Mouse (Mus musculus) forebrain, embryonic 10.5 days (tissue): ENCODE results near the gene Oaz3. TPM values are rescaled to one million over a fixed set of nuclear protein-coding genes. Genes with fewer than 3 reads are reported as not detected.
A peak's percentile ranks its signal among the peaks of the same experiment; 100 is the strongest.

Experiments
- DNase-seq: peaks from one replicate; pipeline ENCODE4 v3.0.0-alpha.2; 2017; ENCODE audit warnings: low spot score; ENCODE audit errors: extremely low spot score
- H3K27ac ChIP-seq: fragments of 300-500 bp; sonication (generic); 2 replicates; pipeline ENCODE4 v1.5.1; 2016; ENCODE audit warnings: mild to moderate bottlenecking
- H3K27me3 ChIP-seq: fragments of 300-500 bp; sonication (generic); 2 replicates; pipeline ENCODE4 v1.6.1; 2016; ENCODE audit warnings: mild to moderate bottlenecking; ENCODE audit not compliant: poor library complexity, severe bottlenecking
- H3K36me3 ChIP-seq: fragments of 300-500 bp; sonication (generic); replicated peaks from 2 replicates; pipeline ENCODE4 v1.6.1; 2016; ENCODE audit warnings: mild to moderate bottlenecking, moderate library complexity
- H3K4me1 ChIP-seq: fragments of 300-500 bp; sonication (generic); 2 replicates; pipeline ENCODE4 v1.6.1; 2016
- H3K4me3 ChIP-seq: fragments of 300-500 bp; sonication (generic); 2 replicates; pipeline ENCODE4 v1.5.1; 2016; ENCODE audit warnings: mild to moderate bottlenecking, moderate library complexity
- H3K9me3 ChIP-seq: fragments of 300-500 bp; sonication (generic); 2 replicates; pipeline ENCODE4 v1.6.1; 2016; ENCODE audit warnings: mild to moderate bottlenecking, moderate library complexity
- WGBS: fragments of 180-500 bp; shearing (Covaris S2); methylation state at CpG from one replicate; pipeline ENCODE4 v1.1.7; 2016; 5-methylcytosine and 5-hydroxymethylcytosine counted together
- polyA plus RNA-seq: library from polyadenylated mRNA; unstranded; fragments of >200 nt; fragmentation: Nextera tagmentation; extraction: Ambion mirVana; gene quantifications from 2 replicates; pipeline ENCODE4 v1.2.1, GENCODE M21; 2016

The Oaz3 gene
- polyA plus RNA-seq: 0.62 and 0.81 TPM in 2 replicates

DNA sequence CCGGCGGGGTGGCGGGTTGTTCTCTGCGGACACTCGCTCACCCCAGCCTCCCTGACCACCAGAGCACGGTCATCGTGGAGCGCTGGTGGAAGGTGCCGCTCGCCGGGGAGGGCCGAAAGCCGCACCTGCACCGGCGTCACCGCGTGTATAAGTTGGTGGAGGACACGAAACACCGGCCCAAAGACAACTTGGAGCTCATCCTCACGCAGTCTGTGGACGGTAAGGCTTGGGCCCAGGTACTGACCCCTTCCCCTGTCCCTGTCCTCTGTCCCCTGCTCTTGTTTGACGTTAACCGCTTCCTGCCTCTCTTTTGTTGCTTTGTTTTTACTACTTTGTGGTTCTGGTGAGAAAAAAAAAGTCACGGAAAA, at the start of gene Oaz3:
Gene Oaz3, minus strand, starts transcription at position 319 of the 368 bp plus-strand sequence.
- DNase-seq: no peak
- Histone ChIP-seq H3K4me1 (peaks cover 13% of the 10 kb centered on the region), H3K36me3 (peaks cover 42% of the 10 kb centered on the region), H3K9me3 (no peaks in the 10 kb centered on the region), H3K27me3 (peaks cover 6% of the 10 kb centered on the region; the same call in 1 of the 2 replicates), H3K4me3 (peak within 1 kb of the TSS; percentile 94), H3K27ac (peak within 1 kb of the TSS; percentile 92)
- WGBS: 2% methylated on average over 24 of the region's 24 CpGs

- H3K9me3 ChIP-seq: no peaks in the 10 kb centered on the region
- H3K27me3 ChIP-seq: no peaks in the 10 kb centered on the region
- DNase-seq: no peak
- H3K27ac ChIP-seq: peak overlapping the region; percentile 45; the same call in 1 of the 2 replicates
- H3K4me3 ChIP-seq: no peak overlapping the region
- H3K4me1 ChIP-seq: peaks cover 77% of the 10 kb centered on the region
- peaks cover 65% of the 10 kb centered on the region for H3K36me3 ChIP-seq
- 83% methylated on average over 6 of the region's 6 CpGs for WGBS
Measured at GRCm38 (mm10) chr3:94487581-94487980, 43.9 kb upstream of the Oaz3 start.

DNA sequence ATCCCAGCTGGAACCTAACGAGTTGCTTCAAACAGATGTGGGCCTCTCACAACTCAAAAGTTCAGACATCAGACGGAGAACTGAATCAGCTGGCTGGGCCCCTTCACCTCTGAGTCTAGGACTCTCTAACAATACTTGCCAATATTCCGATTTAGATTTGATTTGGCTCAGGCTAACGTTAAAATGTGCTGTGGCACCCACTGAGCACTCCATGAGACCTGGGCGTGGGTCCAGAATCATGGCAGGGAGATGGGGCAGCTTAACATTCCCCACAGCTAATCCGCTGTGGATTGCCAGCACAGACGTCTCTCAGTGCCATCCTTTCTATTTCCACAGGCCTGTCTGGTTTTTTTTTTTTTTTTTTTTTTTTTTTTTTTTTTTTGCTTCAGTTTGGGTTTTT, 42.2 kb upstream of the Oaz3 start:
- DNase-seq: no peak
- Histone ChIP-seq H3K27me3 (peaks cover 13% of the 10 kb centered on the region), H3K4me1 (peaks cover 86% of the 10 kb centered on the region), H3K4me3 (no peak overlapping the region), H3K27ac (peak overlapping the region; percentile 85), H3K9me3 (no peaks in the 10 kb centered on the region), H3K36me3 (peaks cover 51% of the 10 kb centered on the region)
- WGBS: 70% methylated on average over 7 of the region's 7 CpGs

DNA sequence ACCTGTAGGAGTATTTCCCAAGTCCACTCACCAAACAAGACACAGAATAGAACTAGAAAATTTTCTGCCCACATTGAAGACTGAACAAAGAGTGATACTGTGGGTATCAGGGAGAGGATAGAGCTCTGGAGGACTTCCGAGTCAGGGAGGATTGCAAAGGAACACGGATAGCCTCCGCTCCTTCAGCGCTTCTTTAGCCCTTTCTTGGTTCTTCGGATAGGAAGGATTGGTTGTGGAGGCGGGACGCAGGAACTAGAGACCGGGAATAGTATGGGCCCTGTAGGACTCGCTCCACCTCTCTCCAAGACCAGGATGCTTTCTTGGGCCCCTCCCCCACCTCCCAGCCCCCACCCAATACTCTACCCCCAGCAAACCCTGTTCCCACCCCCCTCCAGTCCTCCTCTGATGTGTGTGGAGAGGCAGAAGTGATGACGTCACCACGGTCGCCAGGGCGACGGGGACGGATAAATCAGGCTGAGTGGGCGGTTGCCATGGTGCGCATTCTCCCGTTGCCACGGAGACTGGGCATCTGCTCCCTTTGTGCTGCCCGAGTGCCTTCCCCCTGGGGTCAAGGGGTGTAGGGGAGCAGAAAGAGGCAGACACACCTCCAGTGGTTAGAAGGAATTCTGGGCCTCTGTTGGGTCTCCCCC, 40.2 kb upstream of the Oaz3 start:
- peaks cover 33% of the 10 kb centered on the region for H3K27me3 ChIP-seq
- H3K4me1 ChIP-seq: peaks cover 93% of the 10 kb centered on the region
- DNase-seq: peak; percentile 96
- peaks cover 32% of the 10 kb centered on the region for H3K36me3 ChIP-seq
- peak overlapping the region; percentile 85 for H3K27ac ChIP-seq
- no peaks in the 10 kb centered on the region for H3K9me3 ChIP-seq
- peak overlapping the region; percentile 32 for H3K4me3 ChIP-seq
- WGBS: 10% methylated on average over 20 of the region's 20 CpGs

DNA sequence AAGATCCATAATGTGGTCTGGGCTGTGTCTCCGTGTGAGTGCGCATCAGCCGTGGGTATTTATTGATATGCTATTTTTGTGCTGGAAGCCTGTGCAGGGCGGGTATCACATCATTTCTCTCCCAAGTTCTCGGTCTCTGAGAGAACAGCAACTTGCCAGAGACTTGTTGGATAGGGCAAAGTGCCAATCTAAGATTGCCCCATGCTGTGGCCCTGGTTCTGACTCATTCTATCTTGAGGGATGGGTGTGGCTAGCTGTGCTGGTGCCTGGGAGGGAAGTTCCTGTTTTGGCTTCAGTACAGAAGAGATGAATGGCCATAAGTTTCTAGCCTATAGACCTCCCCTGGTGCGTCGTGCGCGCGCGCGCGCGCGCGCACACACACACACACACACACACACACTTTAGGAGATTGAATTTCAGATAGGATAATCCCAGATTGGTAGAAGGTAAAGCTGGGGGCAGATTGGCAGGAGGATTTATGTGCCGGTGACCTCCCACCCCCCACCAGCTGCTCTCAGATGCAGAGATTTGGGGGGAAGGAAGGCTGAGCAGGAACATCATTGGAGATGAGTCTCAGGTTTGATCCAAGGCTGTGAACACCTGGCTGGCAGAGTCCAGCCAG, 39.2 kb upstream of the Oaz3 start:
- H3K9me3 ChIP-seq: no peaks in the 10 kb centered on the region
- no peak for DNase-seq
- WGBS: 84% methylated on average over 17 of the region's 17 CpGs
- H3K4me3 ChIP-seq: no peak overlapping the region
- peaks cover 43% of the 10 kb centered on the region for H3K27me3 ChIP-seq
- H3K4me1 ChIP-seq: peaks cover 98% of the 10 kb centered on the region
- peaks cover 22% of the 10 kb centered on the region for H3K36me3 ChIP-seq
- H3K27ac ChIP-seq: peak overlapping the region; percentile 85

DNA sequence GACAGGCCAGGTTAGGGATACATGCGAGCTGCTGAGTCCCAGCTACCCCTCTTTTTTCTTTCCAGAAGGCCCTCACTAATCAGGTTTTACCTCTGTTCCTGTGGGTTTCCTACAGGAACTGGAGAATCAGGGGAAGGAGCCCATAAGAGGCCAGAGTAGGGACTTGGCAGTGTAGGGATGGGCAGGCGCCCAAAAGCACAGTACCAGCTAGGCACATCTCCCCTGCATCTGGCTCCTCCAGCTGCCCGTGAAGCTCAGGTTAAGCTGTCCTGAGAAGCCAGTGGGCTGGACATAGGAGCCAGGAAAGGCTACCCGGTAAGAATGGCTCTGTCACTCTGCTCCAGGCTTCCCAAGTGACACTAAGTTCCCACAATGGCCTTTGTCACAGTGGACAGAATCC, 37.7 kb upstream of the Oaz3 start:
- 62% methylated on average over 4 of the region's 4 CpGs for WGBS
- DNase-seq: no peak
- Histone ChIP-seq H3K27ac (peak overlapping the region; percentile 66; the same call in 1 of the 2 replicates), H3K4me3 (no peak overlapping the region), H3K9me3 (no peaks in the 10 kb centered on the region), H3K36me3 (peaks cover 8% of the 10 kb centered on the region; the same call in 1 of the 2 replicates), H3K4me1 (peaks cover 100% of the 10 kb centered on the region), H3K27me3 (peaks cover 43% of the 10 kb centered on the region)

- H3K4me1 ChIP-seq: peaks cover 96% of the 10 kb centered on the region
- DNase-seq: no peak
- 10% methylated on average over 16 of the region's 16 CpGs for WGBS
Measured at GRCm38 (mm10) chr3:94480291-94480884, 36.7 kb upstream of the Oaz3 start, which contains the start of gene Riiad1. Gene Riiad1 (minus strand): TSS chr3:94480341.

GRCm38 (mm10) chr3:94479564-94479963, 35.8 kb upstream of the Oaz3 start:
- no peak for DNase-seq
- Histone ChIP-seq H3K4me3 (peak overlapping the region; percentile 59), H3K4me1 (peaks cover 88% of the 10 kb centered on the region), H3K9me3 (no peaks in the 10 kb centered on the region), H3K27me3 (peaks cover 43% of the 10 kb centered on the region), H3K27ac (peak overlapping the region; percentile 86; the same call in 1 of the 2 replicates), H3K36me3 (no peaks in the 10 kb centered on the region)
- WGBS: 7% methylated on average over 11 of the region's 11 CpGs

More at GRCm38 (mm10) chr3:94480291-94480884, 36.7 kb upstream of the Oaz3 start, which contains the start of gene Riiad1:
- Histone ChIP-seq H3K4me3 (peak within 1 kb of the TSS; percentile 59), H3K9me3 (no peaks in the 10 kb centered on the region), H3K36me3 (peaks cover 2% of the 10 kb centered on the region; the same call in 1 of the 2 replicates), H3K27ac (peak within 1 kb of the TSS; percentile 86), H3K27me3 (peaks cover 43% of the 10 kb centered on the region)

DNA sequence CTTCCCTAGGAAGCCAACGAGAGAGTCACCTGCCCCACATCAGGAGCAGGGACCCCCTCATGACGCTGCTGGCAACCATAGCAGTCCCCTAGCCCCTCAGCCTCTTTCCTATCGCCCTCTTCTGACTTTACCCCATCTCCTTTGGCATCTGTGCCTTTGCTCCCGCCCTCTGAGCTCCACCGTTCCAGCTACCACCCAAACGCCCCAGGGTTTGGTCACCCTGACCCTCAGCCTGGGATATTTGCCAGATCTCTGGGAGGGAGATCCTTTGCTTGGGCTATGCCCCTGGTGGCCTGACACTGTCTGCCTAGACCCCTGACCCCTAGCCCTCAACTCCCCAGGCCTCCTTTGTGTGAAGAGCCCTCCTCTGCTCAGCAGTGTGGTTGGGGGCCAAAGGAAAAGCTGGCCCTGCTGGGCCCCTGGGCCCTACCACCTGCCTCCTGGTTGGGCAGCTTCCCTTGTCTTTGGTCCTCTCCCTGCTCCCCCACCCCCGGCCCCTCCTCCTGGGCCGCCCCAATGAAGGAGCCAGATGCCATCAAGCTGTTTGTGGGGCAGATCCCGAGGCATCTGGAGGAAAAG, 35.0 kb upstream of the Oaz3 start:
- no peaks in the 10 kb centered on the region for H3K36me3 ChIP-seq
- peak overlapping the region; percentile 59 for H3K4me3 ChIP-seq
- no peaks in the 10 kb centered on the region for H3K9me3 ChIP-seq
- H3K27me3 ChIP-seq: peaks cover 43% of the 10 kb centered on the region
- 6% methylated on average over 9 of the region's 9 CpGs for WGBS
- H3K4me1 ChIP-seq: peaks cover 82% of the 10 kb centered on the region
- H3K27ac ChIP-seq: peak overlapping the region; percentile 86
- DNase-seq: no peak

DNA sequence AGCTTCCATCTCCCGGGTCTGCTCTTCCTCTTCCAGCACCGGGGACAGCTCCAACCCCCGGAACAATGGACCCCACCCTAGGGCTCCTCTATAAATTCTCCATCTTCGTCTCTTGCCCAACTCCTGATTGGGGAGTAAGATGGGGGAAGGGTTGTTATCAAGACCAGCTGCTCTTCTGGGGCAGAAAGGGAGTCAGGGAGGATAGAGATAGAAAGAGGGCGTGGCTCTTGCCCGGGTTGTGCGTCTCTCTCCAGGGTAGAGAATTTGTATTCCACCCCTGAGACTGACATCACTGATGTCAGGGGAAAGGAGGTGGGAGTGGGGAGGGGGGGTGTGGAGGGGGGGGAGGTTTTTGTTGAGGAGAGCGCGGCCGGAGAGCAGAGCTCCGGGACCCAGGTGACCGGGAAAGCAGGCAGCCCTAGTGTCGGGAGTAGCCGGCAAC, 34.3 kb upstream of the Oaz3 start, which contains the start of gene Celf3:
Gene Celf3, plus strand, starts transcription at position 315 of the 442 bp plus-strand sequence.
- Histone ChIP-seq H3K4me3 (peak within 1 kb of the TSS; percentile 59), H3K4me1 (peaks cover 82% of the 10 kb centered on the region), H3K27me3 (peaks cover 43% of the 10 kb centered on the region), H3K9me3 (no peaks in the 10 kb centered on the region), H3K27ac (peak within 1 kb of the TSS; percentile 86), H3K36me3 (no peaks in the 10 kb centered on the region)
- 1% methylated on average over 14 of the region's 14 CpGs for WGBS
- DNase-seq: peak; percentile 70

- Histone ChIP-seq H3K4me3 (peak overlapping the region; percentile 59; the same call in 1 of the 2 replicates), H3K27ac (peak overlapping the region; percentile 86), H3K9me3 (no peaks in the 10 kb centered on the region), H3K4me1 (peaks cover 82% of the 10 kb centered on the region), H3K27me3 (peaks cover 44% of the 10 kb centered on the region), H3K36me3 (no peaks in the 10 kb centered on the region)
- DNase-seq: no peak
- WGBS: 56% methylated on average over 4 of the region's 4 CpGs
Measured at GRCm38 (mm10) chr3:94477444-94477843, 33.7 kb upstream of the Oaz3 start.

GRCm38 (mm10) chr3:94476301-94477035, 32.8 kb upstream of the Oaz3 start:
- no peak overlapping the region for H3K27ac ChIP-seq
- H3K4me1 ChIP-seq: peaks cover 77% of the 10 kb centered on the region
- H3K36me3 ChIP-seq: no peaks in the 10 kb centered on the region
- peaks cover 40% of the 10 kb centered on the region for H3K27me3 ChIP-seq
- H3K9me3 ChIP-seq: no peaks in the 10 kb centered on the region
- H3K4me3 ChIP-seq: no peak overlapping the region
- 80% methylated on average over 8 of the region's 8 CpGs for WGBS
- no peak for DNase-seq
